Mouse (Mus musculus): ENCODE measurements around the gene Bbs12.

Bbs12 gene

GRCm38 (mm10) chr3:37312370-37312941 is at the start of gene Bbs12, which contains the start of gene Cetn4:
TSS of gene Bbs12 (plus strand) at chr3:37312554.
TSS of gene Cetn4 (minus strand) at chr3:37312708.
- peak; percentile 93 to 98 for DNase-seq

- no peak for DNase-seq
These were observed 44.0 kb upstream of the Bbs12 start for GRCm38 (mm10) chr3:37268338-37268737.

- peak; percentile 9 to 39 for DNase-seq
These were observed 42.4 kb upstream of the Bbs12 start for GRCm38 (mm10) chr3:37269926-37270325.

GRCm38 (mm10) chr3:37271209-37271608 is 41.1 kb upstream of the Bbs12 start:
- peak; percentile 27 to 64 for DNase-seq

GRCm38 (mm10) chr3:37273092-37273491 is 39.3 kb upstream of the Bbs12 start:
- DNase-seq = no peak

- no peak for DNase-seq
These were observed 37.7 kb upstream of the Bbs12 start for GRCm38 (mm10) chr3:37274661-37275060.

- no peak for DNase-seq
These were observed 32.1 kb upstream of the Bbs12 start for GRCm38 (mm10) chr3:37280221-37280620.

GRCm38 (mm10) chr3:37280871-37281270 is 31.5 kb upstream of the Bbs12 start:
- DNase-seq = no peak

GRCm38 (mm10) chr3:37282299-37282922 is 29.9 kb upstream of the Bbs12 start:
- DNase-seq = no peak

- no peak for DNase-seq
These were observed 29.1 kb upstream of the Bbs12 start for GRCm38 (mm10) chr3:37283234-37283633.

- no peak for DNase-seq
These were observed 23.1 kb upstream of the Bbs12 start for GRCm38 (mm10) chr3:37289237-37289636.

GRCm38 (mm10) chr3:37290881-37291541 is 21.3 kb upstream of the Bbs12 start:
- DNase-seq = no peak

GRCm38 (mm10) chr3:37291929-37292328 is 20.4 kb upstream of the Bbs12 start:
- DNase-seq = no peak

GRCm38 (mm10) chr3:37292654-37293053 is 19.7 kb upstream of the Bbs12 start:
- DNase-seq = no peak

GRCm38 (mm10) chr3:37299470-37299869 is 12.9 kb upstream of the Bbs12 start:
- DNase-seq = no peak

- peak in 1 of 2 experiments; percentile 41 for DNase-seq
These were observed 9.7 kb upstream of the Bbs12 start for GRCm38 (mm10) chr3:37302685-37303084.

- no peak for DNase-seq
These were observed 8.8 kb upstream of the Bbs12 start for GRCm38 (mm10) chr3:37303392-37304139.

GRCm38 (mm10) chr3:37311897-37312369 is 421 bp upstream of the Bbs12 start:
- DNase-seq = no peak

- DNase-seq = no peak
These were observed 1.0 kb downstream of the Bbs12 start for GRCm38 (mm10) chr3:37313371-37313770.

- peak in 1 of 2 experiments; percentile 44 for DNase-seq
These were observed 3.9 kb downstream of the Bbs12 start for GRCm38 (mm10) chr3:37316233-37316632.

- DNase-seq = no peak
These were observed 12.0 kb downstream of the Bbs12 start for GRCm38 (mm10) chr3:37324310-37324709.

- DNase-seq = no peak
These were observed 13.2 kb downstream of the Bbs12 start for GRCm38 (mm10) chr3:37325317-37326112.

All from kidney, adult 8-10 months (tissue).